Mouse (Mus musculus) heart, postnatal 0 days (tissue): ENCODE measurements at regions not wholly inside any gene's neighbourhood (a gene's known extent, or its start where the extent isn't known, plus 50 kb on each side); places are given as distances from the start of the nearest gene placed in this dataset.

ENCODE experiments used
- CTCF ChIP-seq: IDR thresholded peaks from 2 replicates; pipeline ENCODE4 v1.5.1; 2016; ENCODE audit warnings: antibody characterized with exemption, control low read depth, low read depth
- EP300 ChIP-seq: IDR thresholded peaks from 2 replicates; pipeline ENCODE4 v1.6.1; 2016; ENCODE audit warnings: antibody characterized with exemption, low read depth

DNA sequence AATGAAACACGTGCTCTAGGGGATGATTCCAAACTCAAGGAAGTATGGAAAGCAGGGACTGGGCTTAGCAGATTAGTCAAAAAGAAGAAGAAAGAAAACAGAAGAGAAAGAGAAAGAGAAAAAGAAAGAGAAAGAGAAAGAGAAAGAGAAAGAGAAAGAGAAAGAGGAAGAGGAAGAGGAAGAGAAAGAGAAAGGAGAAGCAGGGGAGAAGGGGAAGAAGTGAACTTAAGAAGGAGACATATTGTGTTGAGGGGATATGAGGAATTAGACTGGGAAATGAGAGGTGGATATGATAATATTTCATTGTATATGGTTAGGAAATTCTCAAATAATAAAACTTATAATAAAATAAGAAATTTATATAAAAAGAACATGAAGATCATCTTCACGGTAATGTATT lies 59.1 kb upstream of the Grik2 start:
- TF ChIP-seq CTCF = no peak
- TF ChIP-seq EP300 = no peak
